Mouse (Mus musculus) lung, postnatal 0 days (tissue): ENCODE results near the gene Urgcp.

Source experiments
- CTCF ChIP-seq: IDR thresholded peaks from 2 replicates; pipeline ENCODE4 v1.5.1; 2016; ENCODE audit warnings: antibody characterized with exemption, mild to moderate bottlenecking
- EP300 ChIP-seq: IDR thresholded peaks from 2 replicates; pipeline ENCODE4 v1.6.1; 2016; ENCODE audit warnings: antibody characterized with exemption, mild to moderate bottlenecking, control low read depth

DNA sequence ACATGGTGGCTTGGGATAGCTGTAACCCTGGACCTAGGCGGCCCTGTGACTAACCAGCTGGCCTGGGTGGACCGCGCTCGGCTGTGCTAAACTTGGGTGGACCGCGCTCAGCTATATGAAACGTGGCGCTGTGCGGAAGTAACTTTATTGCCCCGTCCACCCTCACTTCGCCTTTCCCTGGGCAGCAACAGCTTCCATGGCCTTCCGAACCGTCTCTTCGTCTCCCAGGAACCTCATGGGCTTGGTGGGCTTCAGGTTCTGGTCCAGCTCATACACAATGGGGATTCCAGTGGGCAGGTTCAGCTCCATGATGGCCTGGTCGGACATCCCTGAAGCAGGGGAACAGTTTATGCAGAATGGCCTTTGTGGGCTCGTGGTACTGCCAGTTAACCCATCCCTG lies 39.3 kb upstream of the Urgcp start:
- no peak for TF ChIP-seq CTCF
- no peak for TF ChIP-seq EP300
